Mouse (Mus musculus): Measurements from ENCODE around the gene Zyg11b. TPM values are rescaled to one million over a fixed set of nuclear protein-coding genes. Genes with fewer than 3 reads are reported as not detected.
A peak's percentile ranks its signal among the peaks of the same experiment; 100 is the strongest.

Gene Zyg11b
- total and polyA plus RNA-seq, 3 experiments: 9.3 to 14.2 (median 11.8) TPM

GRCm38 (mm10) chr4:108300266-108300665 is 630 bp downstream of the Zyg11b start (continued):
- TF ChIP-seq ELF1 (IDR thresholded peaks at IDR 0.05; ENCODE audit: low read depth, low read length): 0 out of 2 replicates have a peak, but pooled peaks have one; percentile 17
- TF ChIP-seq ZNF384 (IDR thresholded peaks at IDR 0.05; ENCODE audit: low read depth, low read length): no peak
- no peak for TF ChIP-seq HCFC1 (IDR thresholded peaks at IDR 0.05; ENCODE audit: low read depth, low read length)
- TF ChIP-seq NELFE (IDR thresholded peaks at IDR 0.05; ENCODE audit: low read depth, low read length): no peak
- TF ChIP-seq ZMIZ1 (IDR thresholded peaks at IDR 0.05; ENCODE audit: low read depth, low read length): no peak

GRCm38 (mm10) chr4:108276973-108277372 is 23.9 kb downstream of the Zyg11b start:
- no peaks in the 10 kb centered on the region for H3K9me3 ChIP-seq (replicated peaks; ENCODE audit: low read length)
- in situ Hi-C loops (cut with MboI; ENCODE audit: low pct_ligation_motif_present, low pct_unique_long_range_greater_than_20kb, low sequenced_read_pairs): no loop called here

GRCm38 (mm10) chr4:108272286-108272685 is 28.6 kb downstream of the Zyg11b start:
- no peaks in the 10 kb centered on the region for H3K27me3 ChIP-seq (replicated peaks)
- dilution Hi-C loops (cut with MboI; ENCODE audit: extremely low pct_ligation_motif_present, extremely low pct_unique_long_range_greater_than_20kb, low sequenced_read_pairs): no loop called here
- H3K79me2 ChIP-seq (replicated peaks; ENCODE audit: control insufficient read depth, extremely low read depth, insufficient read depth, poor library complexity, severe bottlenecking): no peaks in the 10 kb centered on the region
- no peak overlapping the region for H3K9ac ChIP-seq (ENCODE audit: insufficient read depth, low read depth)
- H3K9me3 ChIP-seq (replicated peaks; ENCODE audit: low read length): no peaks in the 10 kb centered on the region
- in situ Hi-C loops (cut with MboI; ENCODE audit: low pct_ligation_motif_present, low pct_unique_long_range_greater_than_20kb, low sequenced_read_pairs): no loop called here
- no peak overlapping the region for H3K4me3 ChIP-seq (replicated peaks in 1 of 3; ENCODE audit: low read depth in 2 of 3, low read length in 2 of 3, poor library complexity in 1 of 3)
- TF ChIP-seq GABPA (IDR thresholded peaks at IDR 0.05; ENCODE audit: insufficient replicate concordance, low read depth, low read length) (no peak), UBTF (IDR thresholded peaks at IDR 0.05; ENCODE audit: low read depth, low read length) (no peak), BHLHE40 (IDR thresholded peaks at IDR 0.05; ENCODE audit: low read depth, low read length) (no peak), CHD2 (IDR thresholded peaks at IDR 0.05; ENCODE audit: low read length) (no peak), EP300 (IDR thresholded peaks at IDR 0.05; ENCODE audit: low read length) (no peak), ETS1 (conservative IDR thresholded peaks at IDR 0.05; ENCODE audit: low read depth, low read length) (no peak), ZKSCAN1 (IDR thresholded peaks at IDR 0.05; ENCODE audit: borderline replicate concordance, low read depth, low read length) (no peak), RAD21 (IDR thresholded peaks at IDR 0.05; ENCODE audit: low read depth, low read length) (no peak), USF1 (IDR thresholded peaks at IDR 0.05; ENCODE audit: low read depth, low read length) (no peak), POLR2A (IDR thresholded peaks at IDR 0.05; ENCODE audit: low read depth, low read length) (no peak), IRF4 (IDR thresholded peaks at IDR 0.05; ENCODE audit: low read depth, low read length) (no peak), CHD1 (IDR thresholded peaks at IDR 0.05; ENCODE audit: low read depth, low read length) (no peak), JUN (IDR thresholded peaks at IDR 0.05; ENCODE audit: insufficient read depth, low read depth, low read length) (no peak), SIN3A (IDR thresholded peaks at IDR 0.05; ENCODE audit: low read length) (no peak), ZC3H11A (IDR thresholded peaks at IDR 0.05; ENCODE audit: low read depth, low read length) (no peak), TCF12 (IDR thresholded peaks at IDR 0.05; ENCODE audit: low read depth, low read length) (no peak)
- H3K27ac ChIP-seq (ENCODE audit: insufficient read depth, low read depth): no peak overlapping the region
- peaks cover 0 to 8% of the 10 kb centered on the region in 2 experiments; a peak in 2 of 4 replicates for H3K4me1 ChIP-seq (ENCODE audit: control insufficient read depth in 1 of 2, insufficient read depth in 2 of 2)
- DNase-seq (ENCODE audit: extremely low read depth): no peak
- H3K4me2 ChIP-seq (ENCODE audit: insufficient read depth, low read depth, poor library complexity, severe bottlenecking): no peak overlapping the region
- peaks cover 3 to 37% of the 10 kb centered on the region in 2 experiments for H3K36me3 ChIP-seq (replicated peaks in 1 of 2; ENCODE audit: control insufficient read depth in 1 of 2, insufficient read depth in 1 of 2, low read length in 1 of 2)

More at GRCm38 (mm10) chr4:108276973-108277372, 23.9 kb downstream of the Zyg11b start:
- Histone ChIP-seq H3K9ac (ENCODE audit: insufficient read depth, low read depth) (no peak overlapping the region), H3K27ac (ENCODE audit: insufficient read depth, low read depth) (no peak overlapping the region), H3K4me3 (replicated peaks in 1 of 3; ENCODE audit: low read depth in 2 of 3, low read length in 2 of 3, poor library complexity in 1 of 3) (no peak overlapping the region), H3K4me1 (ENCODE audit: control insufficient read depth in 1 of 2, insufficient read depth in 2 of 2) (peaks cover 0 to 8% of the 10 kb centered on the region in 2 experiments; a peak in 2 of 4 replicates), H3K27me3 (replicated peaks) (no peaks in the 10 kb centered on the region), H3K79me2 (replicated peaks; ENCODE audit: control insufficient read depth, extremely low read depth, insufficient read depth, poor library complexity, severe bottlenecking) (no peaks in the 10 kb centered on the region; the same call in 1 of the 2 replicates), H3K36me3 (replicated peaks in 1 of 2; ENCODE audit: control insufficient read depth in 1 of 2, insufficient read depth in 1 of 2, low read length in 1 of 2) (peaks cover 0 to 17% of the 10 kb centered on the region in 2 experiments), H3K4me2 (ENCODE audit: insufficient read depth, low read depth, poor library complexity, severe bottlenecking) (no peak overlapping the region)
- no peak for DNase-seq (ENCODE audit: extremely low read depth)
- TF ChIP-seq USF2 (conservative IDR thresholded peaks at IDR 0.05; ENCODE audit: low read depth, low read length) (no peak), JUND (conservative IDR thresholded peaks at IDR 0.05; ENCODE audit: low read depth, low read length) (no peak), CHD2 (IDR thresholded peaks at IDR 0.05; ENCODE audit: low read length) (no peak), MAX (IDR thresholded peaks at IDR 0.05; ENCODE audit: low read length) (no peak), ETS1 (conservative IDR thresholded peaks at IDR 0.05; ENCODE audit: low read depth, low read length) (no peak), E2F4 (IDR thresholded peaks at IDR 0.05; ENCODE audit: insufficient replicate concordance, low read depth, low read length) (no peak), ZKSCAN1 (IDR thresholded peaks at IDR 0.05; ENCODE audit: borderline replicate concordance, low read depth, low read length) (no peak), MEF2A (IDR thresholded peaks at IDR 0.05; ENCODE audit: borderline replicate concordance, low read depth, low read length) (no peak), NELFE (IDR thresholded peaks at IDR 0.05; ENCODE audit: low read depth, low read length) (no peak), POLR2A (IDR thresholded peaks at IDR 0.05; ENCODE audit: low read depth, low read length) (no peak), SMC3 (IDR thresholded peaks at IDR 0.05; ENCODE audit: low read depth, low read length) (no peak), SIN3A (IDR thresholded peaks at IDR 0.05; ENCODE audit: low read length) (no peak), CTCF (conservative IDR thresholded peaks at IDR 0.05 in 1 of 2, IDR thresholded peaks at IDR 0.05 in 1 of 2; ENCODE audit: low read depth in 2 of 2, low read length in 2 of 2) (no peak), IRF4 (IDR thresholded peaks at IDR 0.05; ENCODE audit: low read depth, low read length) (no peak), BHLHE40 (IDR thresholded peaks at IDR 0.05; ENCODE audit: low read depth, low read length) (no peak), MAZ (IDR thresholded peaks at IDR 0.05; ENCODE audit: low read depth, low read length) (no peak), ELF1 (IDR thresholded peaks at IDR 0.05; ENCODE audit: low read depth, low read length) (no peak), RAD21 (IDR thresholded peaks at IDR 0.05; ENCODE audit: low read depth, low read length) (no peak)
- dilution Hi-C loops (cut with MboI; ENCODE audit: extremely low pct_ligation_motif_present, extremely low pct_unique_long_range_greater_than_20kb, low sequenced_read_pairs): no loop called here
